ENCODE assay signal across 10 mouse cellular contexts in the genomic region with DNA sequence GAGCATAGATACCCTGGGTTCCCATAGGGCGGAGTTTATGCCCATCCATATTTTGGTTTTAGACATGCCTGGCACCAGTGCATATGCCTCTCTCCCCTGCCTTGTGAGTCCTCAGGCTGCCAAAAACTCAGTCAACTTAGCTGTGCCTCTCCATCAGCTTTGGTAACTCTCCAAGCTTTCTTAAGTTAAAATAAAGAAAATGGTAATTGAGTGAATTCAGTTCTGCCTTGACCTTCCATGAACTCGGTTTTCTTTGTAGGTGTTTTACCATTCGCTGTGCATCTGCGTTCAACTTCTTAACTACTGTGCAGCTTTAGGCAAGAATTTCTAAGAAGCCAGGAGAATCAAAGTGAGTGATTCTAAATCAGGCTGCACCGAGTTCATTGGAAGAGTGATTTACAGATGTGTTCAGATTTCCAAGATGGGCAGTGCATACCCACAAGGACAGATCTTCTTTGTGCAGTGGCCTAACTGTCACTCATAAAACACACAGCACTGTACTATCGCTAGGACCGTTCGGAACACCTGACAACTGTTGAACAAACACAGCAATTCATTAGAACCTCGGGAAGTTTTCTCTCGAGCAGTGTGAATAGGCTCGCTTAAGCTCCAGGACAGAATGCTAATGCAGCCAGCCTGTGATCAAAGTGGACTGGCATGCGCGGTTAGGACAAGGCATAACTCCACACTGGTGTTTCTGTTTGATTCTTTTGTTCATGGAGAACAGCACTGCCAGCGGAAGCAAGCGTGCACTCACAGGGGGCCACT.
DNase-seq lines count a peak whose midpoint lies in the region; ATAC-seq and TF ChIP-seq lines count a peak whose summit lies in the region.
"Had no signal": no experiment of that assay in that cellular context is flagged by ENCODE, and none has a peak within 500 bp of the region (broad histone marks: within the 10 kb centered on the region; RNA-seq: fewer than 3 reads in every experiment).

No protein-coding gene starts in this region.

- whole genome bisulfite sequencing in forebrain, embryonic 14.5 days: 10% methylated on average over 15 of the region's 15 CpGs
- 31% methylated on average over 15 of the region's 15 CpGs for WGBS in neural tube, embryonic 12.5 days
- WGBS in lung, adult 2 months: 62% methylated on average over 15 of the region's 15 CpGs

- ATAC-seq in forebrain, embryonic 14.5 days: peak; percentile 84
- ATAC-seq in neural tube, embryonic 12.5 days (ENCODE audit: low FRiP score, low read depth): peak; percentile 92

- TF ChIP-seq CTCF in lung, adult 2 months (IDR thresholded peaks at IDR 0.05; ENCODE audit: insufficient read depth, low read length): no peak

- no peaks in the 10 kb centered on the region for H3K9me3 ChIP-seq in forebrain, embryonic 14.5 days (replicated peaks; ENCODE audit: control insufficient read depth, low read length)
- no peaks in the 10 kb centered on the region for H3K9me3 ChIP-seq in neural tube, embryonic 12.5 days

- H3K27me3 ChIP-seq in forebrain, embryonic 14.5 days (replicated peaks; ENCODE audit: control insufficient read depth, insufficient read depth, low read length): no peaks in the 10 kb centered on the region
- no peaks in the 10 kb centered on the region for H3K27me3 ChIP-seq in neural tube, embryonic 12.5 days (replicated peaks)

- no peaks in the 10 kb centered on the region for H3K36me3 ChIP-seq in forebrain, embryonic 14.5 days (ENCODE audit: control insufficient read depth, insufficient read depth, low read length)
- H3K36me3 ChIP-seq in neural tube, embryonic 12.5 days: no peaks in the 10 kb centered on the region

- no peak overlapping the region for H3K9ac ChIP-seq in forebrain, embryonic 14.5 days (ENCODE audit: low read length)
- H3K9ac ChIP-seq in neural tube, embryonic 12.5 days: no peak overlapping the region

- peak overlapping the region; percentile 34 for H3K4me2 ChIP-seq in forebrain, embryonic 14.5 days (ENCODE audit: low read length)
- H3K4me2 ChIP-seq in neural tube, embryonic 12.5 days (replicated peaks): peak overlapping the region; percentile 36

- H3K4me1 ChIP-seq in forebrain, embryonic 14.5 days (ENCODE audit: control insufficient read depth, insufficient read depth, low read length): peaks cover 12% of the 10 kb centered on the region; the same call in 1 of the 2 replicates
- H3K4me1 ChIP-seq in neural tube, embryonic 12.5 days: peaks cover 12% of the 10 kb centered on the region; the same call in 1 of the 2 replicates
- H3K4me1 ChIP-seq in lung, adult 2 months (ENCODE audit: control insufficient read depth, insufficient read depth, low read length): no peaks in the 10 kb centered on the region

- H3K4me3 ChIP-seq in forebrain, embryonic 14.5 days (ENCODE audit: low read depth, low read length): no peak overlapping the region
- H3K4me3 ChIP-seq in neural tube, embryonic 12.5 days: no peak overlapping the region
- no peak overlapping the region for H3K4me3 ChIP-seq in lung, adult 2 months (replicated peaks; ENCODE audit: extremely low read depth, low read depth, low read length)

- H3K27ac ChIP-seq in forebrain, embryonic 14.5 days (ENCODE audit: low read depth, low read length): peak overlapping the region; percentile 65
- 0 out of 2 replicates have a peak overlapping the region, but pooled peaks have one; percentile 7 for H3K27ac ChIP-seq in neural tube, embryonic 12.5 days

- no peak for TF ChIP-seq POLR2A in lung, adult 2 months (IDR thresholded peaks at IDR 0.05; ENCODE audit: borderline replicate concordance, extremely low read depth, low read depth, low read length)

- peak; percentile 45 for DNase-seq in embryo, embryonic 11 days
- DNase-seq in forebrain, embryonic 14.5 days (ENCODE audit: low spot score): peak; percentile 83
- peak; percentile 41 to 77 for DNase-seq in layer of hippocampus, postnatal 14 days (ENCODE audit: low spot score in 2 of 2)
- no peak for DNase-seq in heart, adult 18-20 months
- no peak for DNase-seq in thymus, postnatal 25 days
- no peak for DNase-seq in lung, adult 2 months
- no peak for DNase-seq in gastrocnemius, adult 8-10 months (ENCODE audit: low spot score in 2 of 2)
- DNase-seq: kidney, adult 18-20 months; lung, postnatal 36 days had no signal

Comparison
In these comparisons a context has a peak if more than half of its experiments do, and no peak if none do; other contexts are left out.
1. DNase-seq: peak in embryo, embryonic 11 days (single experiment), forebrain, embryonic 14.5 days (single experiment) and layer of hippocampus, postnatal 14 days (2 of 2); none in heart, adult 18-20 months (0 of 2), thymus, postnatal 25 days (single experiment), lung, adult 2 months (single experiment) and gastrocnemius, adult 8-10 months (0 of 2).